Mouse (Mus musculus): ENCODE measurements around the gene Smtnl1. TPM values are rescaled to one million over a fixed set of nuclear protein-coding genes. Genes with fewer than 3 reads are reported as not detected.
A peak's percentile ranks its signal among the peaks of the same experiment; 100 is the strongest.

Smtnl1 gene
- total RNA-seq, 2 experiments from 2014 or later, result 3.8 to 21.0 TPM

DNA sequence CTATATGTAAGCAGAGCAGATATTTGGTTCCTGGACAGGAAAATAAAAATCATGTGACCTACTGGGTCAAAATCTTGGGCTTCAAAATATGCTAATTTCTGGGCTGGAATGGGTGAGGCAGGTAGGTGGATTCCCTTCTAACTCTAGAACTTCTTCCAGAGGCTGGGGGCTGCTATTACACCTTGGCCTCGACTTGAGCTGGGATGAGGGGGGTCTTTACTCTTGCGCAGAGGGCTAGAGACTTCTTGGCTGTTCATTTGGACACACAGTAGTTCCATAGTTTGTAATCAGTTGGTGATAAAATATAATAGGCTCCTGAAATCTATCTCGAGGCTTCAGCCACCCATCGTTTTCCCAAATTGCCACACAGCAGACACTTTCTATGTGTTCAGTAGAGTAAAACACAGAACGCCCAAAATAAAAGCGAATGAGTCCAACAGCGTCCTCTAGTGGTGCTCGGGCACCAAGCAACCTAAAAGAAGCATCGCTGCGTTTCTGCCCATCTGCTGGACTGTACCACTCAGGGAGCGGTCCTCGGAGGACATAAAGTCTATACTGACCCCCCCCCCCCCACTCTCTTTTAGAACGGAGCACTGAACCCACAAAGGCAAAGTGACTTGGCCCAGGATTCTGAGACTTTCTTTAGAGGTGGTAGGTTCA, 24.5 kb downstream of the Smtnl1 start:
- DNase-seq, result peak; percentile 85

- DNase-seq, result no peak
Measured at GRCm38 (mm10) chr2:84793871-84794270, 28.6 kb downstream of the Smtnl1 start.

DNA sequence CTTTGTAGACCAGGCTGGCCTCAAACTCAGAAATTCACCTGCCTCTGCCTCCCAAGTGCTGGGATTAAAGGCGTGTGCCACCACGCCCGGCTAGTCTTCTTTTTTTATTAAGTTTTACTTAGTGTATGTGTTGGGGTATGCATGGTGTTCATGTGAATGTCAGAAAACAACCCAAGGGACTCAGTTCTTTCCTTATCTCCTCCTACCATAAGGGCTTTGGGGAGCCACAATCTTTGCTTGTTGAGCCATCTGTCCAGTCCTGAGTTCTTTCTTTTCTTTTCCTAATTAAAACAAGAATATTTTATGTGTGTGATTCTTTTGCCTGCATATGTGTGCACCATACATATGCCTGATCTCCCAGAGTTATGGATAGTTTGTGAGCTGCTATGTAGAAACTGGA, 29.3 kb downstream of the Smtnl1 start:
- DNase-seq, result no peak

DNA sequence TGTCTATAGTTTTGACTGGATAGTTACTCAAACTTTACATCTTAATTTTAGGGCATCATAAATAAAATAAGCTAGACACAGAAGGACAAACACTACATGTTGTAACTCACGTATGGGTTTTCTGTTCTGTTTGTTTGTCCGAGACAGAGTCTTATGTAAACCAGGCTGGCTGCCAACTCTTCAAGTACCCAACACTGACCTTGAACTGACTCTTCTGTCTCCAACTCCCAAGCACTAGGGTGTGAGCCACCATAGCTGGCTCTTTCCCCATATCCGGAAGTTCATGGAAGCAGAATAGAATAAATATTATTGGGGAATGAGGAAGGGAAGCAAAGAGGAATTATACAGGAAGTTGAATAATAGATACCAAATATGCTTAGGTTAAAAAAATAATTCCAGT, 29.9 kb downstream of the Smtnl1 start:
- peak; percentile 52 for DNase-seq

- DNase-seq, result peak; percentile 36
Measured at GRCm38 (mm10) chr2:84790418-84790817, 32.0 kb downstream of the Smtnl1 start.

GRCm38 (mm10) chr2:84788316-84788715, 34.1 kb downstream of the Smtnl1 start:
- DNase-seq, result no peak

DNA sequence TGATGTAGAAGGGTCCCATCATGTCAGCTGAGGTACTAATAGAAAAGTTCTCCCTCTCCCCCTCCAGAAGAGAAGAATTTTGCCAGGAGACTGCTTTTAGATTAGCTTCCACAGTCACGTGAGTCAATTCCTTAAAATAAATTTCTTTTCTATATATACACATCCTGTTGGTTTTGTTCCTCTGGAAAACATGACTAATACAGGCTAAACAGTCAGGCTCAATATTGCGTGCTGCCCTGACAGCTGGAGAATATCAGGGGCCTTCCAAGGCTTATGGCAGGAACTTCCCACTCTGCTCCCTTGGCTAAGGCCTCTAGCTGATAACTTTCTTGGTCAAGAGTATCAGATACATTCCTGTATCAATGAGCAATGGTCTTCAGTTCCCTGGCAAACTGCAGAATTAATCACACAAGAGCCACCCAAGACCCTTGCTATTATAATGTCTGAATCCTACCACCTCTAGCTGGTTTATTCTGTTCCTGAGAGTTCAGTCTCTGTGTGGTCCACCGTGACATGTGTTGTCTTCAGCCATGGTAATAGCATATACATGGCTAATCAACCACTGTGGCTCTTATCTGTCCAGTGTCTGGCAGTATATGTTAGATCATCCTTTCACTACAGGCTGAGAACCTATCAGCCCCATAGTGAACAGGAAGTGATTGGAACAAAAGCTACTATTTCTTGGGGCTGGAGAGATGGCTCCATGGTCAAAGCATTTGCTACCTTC, 38.4 kb downstream of the Smtnl1 start:
- no peak for DNase-seq

DNA sequence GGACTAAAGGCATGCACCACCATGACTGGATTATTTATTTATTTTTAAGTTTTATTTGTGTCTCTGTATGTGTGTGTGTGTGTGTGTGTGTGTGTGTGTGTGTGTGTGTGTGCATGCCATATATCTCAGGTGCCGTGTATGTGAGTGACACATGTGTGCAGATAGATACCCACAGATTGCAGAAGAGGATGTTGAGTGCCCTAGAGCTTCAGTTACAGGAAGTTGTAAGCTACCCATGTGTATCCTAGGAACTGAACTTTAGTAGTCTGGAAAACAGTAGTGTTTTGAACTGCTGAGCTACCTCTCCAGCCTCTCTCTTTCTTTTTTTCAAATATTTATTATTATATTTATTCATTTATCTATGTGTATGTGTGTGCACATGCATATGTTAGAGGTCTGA, 39.1 kb downstream of the Smtnl1 start:
- no peak for DNase-seq

GRCm38 (mm10) chr2:84779210-84779609, 43.2 kb downstream of the Smtnl1 start:
- DNase-seq, result no peak

- no peak for DNase-seq
Measured at GRCm38 (mm10) chr2:84777706-84778105, 44.7 kb downstream of the Smtnl1 start.

DNA sequence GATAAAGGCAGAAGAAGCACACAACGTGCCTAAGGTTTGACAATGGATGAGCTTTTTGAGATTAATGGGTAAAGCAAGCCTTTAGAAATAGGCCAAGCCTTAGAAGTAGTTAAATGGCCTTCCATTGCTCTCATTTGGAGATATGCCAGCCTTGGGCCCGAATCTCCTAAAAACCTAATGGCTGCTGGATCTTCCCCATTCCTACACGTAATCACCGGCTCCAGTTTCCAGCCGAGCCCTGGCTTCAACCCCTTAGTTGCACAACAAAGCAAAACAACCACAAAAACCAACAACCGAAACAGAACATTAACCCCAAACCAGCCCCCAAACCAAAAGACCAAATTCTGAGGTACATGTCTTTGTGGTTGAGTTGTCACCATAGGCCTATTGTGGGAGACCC, 46.8 kb downstream of the Smtnl1 start:
- DNase-seq, result peak; percentile 16

DNA sequence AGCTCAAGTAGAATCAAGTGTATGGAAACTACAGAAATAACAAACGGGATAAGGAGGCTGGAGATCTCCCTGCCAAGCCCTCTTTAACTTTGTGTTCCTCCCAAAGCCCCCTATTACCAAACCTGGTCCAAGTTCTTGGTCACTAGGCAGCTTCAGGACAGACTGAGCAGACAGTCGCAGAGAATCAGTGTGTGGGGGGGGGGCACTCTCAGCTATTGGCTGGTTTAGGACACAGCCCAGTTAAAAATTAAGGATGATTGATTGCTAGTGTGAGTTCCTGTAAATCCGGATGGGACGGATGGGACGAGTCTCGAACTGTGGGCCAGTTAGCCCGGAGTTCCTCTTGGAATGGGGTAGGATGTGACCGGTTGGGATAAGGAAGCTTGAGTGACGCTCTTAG, 47.2 kb downstream of the Smtnl1 start, which contains the start of gene Serping1:
TSS of gene Serping1 (minus strand) at position 204 of the 400 bp plus-strand sequence.
- DNase-seq, result no peak

GRCm38 (mm10) chr2:84774751-84775150, 47.7 kb downstream of the Smtnl1 start:
- peak; percentile 51 for DNase-seq

GRCm38 (mm10) chr2:84773195-84773594, 49.3 kb downstream of the Smtnl1 start:
- DNase-seq, result no peak

DNA sequence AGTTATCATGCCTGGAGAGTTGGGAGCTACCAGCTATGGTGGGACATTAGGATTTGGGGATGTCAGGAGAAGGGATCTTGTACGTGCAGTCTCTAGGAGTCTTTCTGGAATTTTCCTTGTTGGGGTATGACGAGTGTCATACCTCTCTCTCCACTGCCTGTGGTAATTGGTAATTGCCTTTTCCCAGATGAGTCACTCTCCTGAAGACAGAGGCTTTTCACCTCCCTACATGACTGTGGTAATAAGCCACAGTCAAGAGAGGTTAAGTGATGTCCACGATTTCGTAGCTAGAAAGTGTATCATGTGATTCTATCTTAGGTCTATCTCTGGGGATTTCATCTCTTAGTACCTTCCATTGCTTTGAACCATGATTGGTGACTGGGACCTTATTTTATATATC, 50.0 kb downstream of the Smtnl1 start:
- no peak for DNase-seq

DNA sequence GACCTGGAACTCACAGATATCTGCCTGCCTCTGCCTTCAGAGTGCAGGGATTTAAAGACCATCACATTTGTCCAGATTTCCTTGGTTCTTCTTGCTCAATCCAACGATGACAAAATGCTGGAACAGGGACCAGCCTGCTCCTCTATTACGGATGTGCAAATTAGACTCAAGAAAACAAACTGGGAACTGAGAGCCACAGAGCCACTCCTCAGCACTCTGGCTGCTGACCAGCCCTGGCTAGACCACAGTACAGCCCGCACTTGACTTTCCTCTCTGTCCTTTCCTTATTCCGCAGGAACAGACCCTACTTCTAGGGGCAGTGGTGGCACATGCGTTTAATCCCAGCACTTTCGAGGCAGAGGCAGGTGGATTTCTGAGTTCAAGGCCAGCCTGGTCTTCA, 52.0 kb downstream of the Smtnl1 start:
- peak; percentile 18 for DNase-seq

DNA sequence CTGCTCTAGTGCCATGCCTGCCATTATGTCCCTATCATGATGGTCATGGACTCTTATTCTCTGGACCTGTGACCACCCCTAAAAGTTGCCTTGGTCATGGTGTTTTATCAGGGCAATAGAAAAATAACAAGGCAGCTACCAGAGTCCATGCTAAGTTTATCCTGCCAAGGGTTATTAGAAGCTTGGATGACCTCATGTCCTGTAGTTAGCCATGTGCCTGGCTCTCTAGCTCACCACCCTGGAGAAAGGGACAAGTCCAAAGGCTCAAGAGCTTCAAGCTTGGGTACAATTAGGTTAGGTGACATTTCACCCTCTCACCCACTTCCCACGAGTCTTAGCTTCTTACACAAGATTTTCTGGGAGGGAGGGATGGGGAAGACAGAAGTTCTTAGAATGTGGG, 59.6 kb downstream of the Smtnl1 start:
- DNase-seq, result no peak

DNA sequence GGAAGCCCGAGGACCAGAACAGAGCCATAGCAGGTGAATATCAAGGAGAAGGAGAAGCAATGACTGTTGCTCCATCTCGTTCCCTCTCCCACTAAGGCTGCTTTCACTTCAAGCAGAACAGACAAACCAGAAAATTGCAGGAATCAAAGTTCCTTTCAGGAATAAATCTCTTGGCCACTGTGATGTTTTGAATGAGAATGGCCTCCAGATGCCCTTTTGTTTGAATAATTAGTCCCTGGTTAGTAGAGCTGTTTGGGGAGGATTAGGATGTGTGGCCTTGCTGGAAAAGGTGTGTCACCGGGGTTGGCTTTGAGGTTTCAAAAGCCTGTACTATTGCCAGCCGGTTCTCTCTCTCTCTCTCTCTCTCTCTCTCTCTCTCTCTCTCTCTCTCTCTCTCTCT, 60.2 kb downstream of the Smtnl1 start:
- DNase-seq, result no peak

- DNase-seq, result peak; percentile 18
Measured at GRCm38 (mm10) chr2:84761840-84762239, 60.6 kb downstream of the Smtnl1 start.

- no peak for DNase-seq
Measured at GRCm38 (mm10) chr2:84761309-84761708, 61.1 kb downstream of the Smtnl1 start.
